Mouse (Mus musculus) left cerebral cortex, postnatal 14 days (tissue): Measurements from ENCODE around the gene Sik1. TPM values are rescaled to one million over a fixed set of nuclear protein-coding genes. Genes with fewer than 3 reads are reported as not detected.
"Not testable (repeated sequence)": the region's sequence is repeated elsewhere in the genome, so short reads cannot be mapped to it uniquely, and the experiment has no call there.

Source experiments
- DNase-seq, 2 experiments: peaks; one replicate each; pipeline ENCODE4 v3.0.0; 2021 to 2022; ENCODE audit warnings: low spot score in 2 of 2, mixed read lengths in 1 of 2
- intact Hi-C: fragments of 180-260 bp; cut with DNase I; formaldehyde crosslinking; loops from one replicate; pipeline ENCODE4 v1.15.1; 2025
- long read RNA-seq, 2 experiments: library from polyadenylated mRNA; stranded (forward); transcript quantifications; one replicate each; pipeline ENCODE4 v2.0.0; 2021
- total RNA-seq, 2 experiments: library from RNA; stranded (reverse); gene quantifications; 2 replicates each; pipeline ENCODE4 v1.2.3; 2021

Sik1 gene
- 10 to 100 TPM; 18.8 to 21.6 TPM for total RNA-seq
- long read RNA-seq, experiment 1, full-length matches to known transcripts, result 1 of 2 reads
- long read RNA-seq, experiment 1, partial matches to known transcripts, result 1 of 2 reads
- long read RNA-seq, experiment 1, other reads (novel, unspliced or antisense), result 0 of 2 reads
- long read RNA-seq, experiment 2, partial matches to known transcripts, result 2 of 2 reads
- long read RNA-seq, experiment 2, other reads (novel, unspliced or antisense), result 0 of 2 reads

GRCm38 (mm10) chr17:31855597-31856518 is at the start of gene Sik1:
TSS of gene Sik1 (minus strand) at chr17:31855804.
- intact Hi-C loops, result loop anchor here (1.0 to 10.0 kb wide), 3 partner anchors 91 to 171 kb away; no protein-coding TSS in a partner anchor
- DNase-seq, result peak; percentile 99

- intact Hi-C loops, result no loop called here
- no peak for DNase-seq
These were observed 49.7 kb upstream of the Sik1 start for GRCm38 (mm10) chr17:31905201-31905790.

- intact Hi-C loops, result no loop called here
- no peak for DNase-seq
These were observed 48.4 kb upstream of the Sik1 start for GRCm38 (mm10) chr17:31904036-31904435.

GRCm38 (mm10) chr17:31902630-31903198 is 47.1 kb upstream of the Sik1 start:
- no peak for DNase-seq

GRCm38 (mm10) chr17:31901461-31902204 is 46.0 kb upstream of the Sik1 start:
- intact Hi-C loops, result no loop called here
- DNase-seq, result no peak

More at GRCm38 (mm10) chr17:31902630-31903198, 47.1 kb upstream of the Sik1 start:
- intact Hi-C loops, result no loop called here

- intact Hi-C loops, result no loop called here
- no peak for DNase-seq
These were observed 43.3 kb upstream of the Sik1 start for GRCm38 (mm10) chr17:31898941-31899340.

GRCm38 (mm10) chr17:31897186-31897793 is 41.7 kb upstream of the Sik1 start:
- no peak for DNase-seq
- intact Hi-C loops, result no loop called here

GRCm38 (mm10) chr17:31896751-31897150 is 41.1 kb upstream of the Sik1 start:
- DNase-seq, result no peak
- intact Hi-C loops, result no loop called here

- intact Hi-C loops, result no loop called here
These were observed 40.7 kb upstream of the Sik1 start for GRCm38 (mm10) chr17:31896311-31896710.

GRCm38 (mm10) chr17:31893371-31894060 is 37.9 kb upstream of the Sik1 start:
- no peak for DNase-seq
- intact Hi-C loops, result no loop called here

More at GRCm38 (mm10) chr17:31896311-31896710, 40.7 kb upstream of the Sik1 start:
- no peak for DNase-seq

GRCm38 (mm10) chr17:31892750-31893149 is 37.1 kb upstream of the Sik1 start:
- intact Hi-C loops, result no loop called here
- peak; percentile 55 to 69 for DNase-seq

- peak in 1 of 2 experiments; percentile 35 for DNase-seq
- intact Hi-C loops, result no loop called here
These were observed 36.3 kb upstream of the Sik1 start for GRCm38 (mm10) chr17:31891858-31892257.

- intact Hi-C loops, result no loop called here
These were observed 34.8 kb upstream of the Sik1 start for GRCm38 (mm10) chr17:31890311-31890951.

GRCm38 (mm10) chr17:31889446-31890201 is 34.0 kb upstream of the Sik1 start:
- intact Hi-C loops, result no loop called here
- DNase-seq, result no peak

More at GRCm38 (mm10) chr17:31890311-31890951, 34.8 kb upstream of the Sik1 start:
- no peak for DNase-seq

- no peak for DNase-seq
These were observed 32.9 kb upstream of the Sik1 start for GRCm38 (mm10) chr17:31888540-31888939.

GRCm38 (mm10) chr17:31884676-31885075 is 29.1 kb upstream of the Sik1 start:
- intact Hi-C loops, DNase-seq: not testable (repeated sequence)

More at GRCm38 (mm10) chr17:31888540-31888939, 32.9 kb upstream of the Sik1 start:
- intact Hi-C loops, result no loop called here

- no peak for DNase-seq
- intact Hi-C loops, result no loop called here
These were observed 23.8 kb upstream of the Sik1 start for GRCm38 (mm10) chr17:31879406-31879805.
